Mouse (Mus musculus) MEL-GATA-1-ER (cell line): ENCODE data around the gene Usp32.
A peak's percentile ranks its signal among the peaks of the same experiment; 100 is the strongest.

Source experiments
- DNase-seq: peaks from one replicate; pipeline ENCODE4 v3.0.0-alpha.2; 2012; ENCODE audit warnings: low read depth; ENCODE audit errors: extremely low read depth

The Usp32 gene

DNA sequence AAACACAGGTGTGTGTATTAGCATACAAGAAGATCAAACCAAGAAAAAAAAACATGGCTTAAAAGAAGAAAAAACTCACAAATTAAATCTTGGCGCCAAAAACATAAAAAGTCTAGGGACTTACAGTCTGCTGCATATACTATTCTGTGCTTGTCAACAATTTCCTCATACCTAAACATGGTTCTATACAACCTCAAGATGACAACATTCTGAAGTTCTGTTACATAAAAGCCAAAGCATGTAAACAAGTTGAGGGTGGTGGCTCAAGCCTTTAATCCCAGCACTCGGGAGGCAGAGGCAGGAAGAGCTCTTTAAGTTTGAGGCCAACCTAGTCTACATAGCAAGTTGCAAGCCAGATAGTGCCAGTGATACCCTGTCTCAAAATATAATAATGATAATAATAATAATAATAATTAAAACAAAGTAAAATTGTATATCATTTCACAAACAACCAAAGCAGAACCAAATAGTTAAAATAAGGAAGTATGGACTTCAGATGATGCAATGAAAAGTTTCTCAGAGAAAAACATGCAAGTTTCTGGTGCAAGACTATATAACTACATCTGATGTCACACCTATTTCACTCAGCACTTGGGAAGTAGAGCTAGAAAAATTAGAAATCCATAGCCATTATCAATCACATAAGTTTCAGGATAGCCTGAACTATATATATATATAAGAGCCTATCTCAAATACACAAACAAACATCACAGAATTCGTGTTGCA, 16.5 kb downstream of the Usp32 start:
- no peak for DNase-seq

- no peak for DNase-seq
Measured at GRCm38 (mm10) chr11:85122073-85122472, 17.9 kb downstream of the Usp32 start.

DNA sequence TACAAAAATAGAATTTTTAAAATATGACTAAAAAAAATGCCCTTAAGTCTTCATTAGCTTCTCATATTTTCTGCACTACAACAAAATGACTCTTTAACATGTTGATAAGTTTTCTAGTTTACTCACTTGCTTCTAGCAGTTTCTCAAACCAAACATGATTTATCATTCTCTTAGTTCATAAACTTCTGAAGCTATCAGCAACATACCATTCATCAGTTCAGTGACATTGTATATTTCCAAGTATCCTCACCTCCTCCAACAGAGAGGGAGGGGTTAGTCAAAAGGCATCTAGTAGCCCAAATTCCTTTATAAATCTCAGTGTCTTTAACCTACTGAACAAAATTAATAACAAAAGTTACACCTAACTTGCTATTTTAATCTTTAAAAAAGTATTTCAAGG, 22.8 kb downstream of the Usp32 start:
- no peak for DNase-seq

DNA sequence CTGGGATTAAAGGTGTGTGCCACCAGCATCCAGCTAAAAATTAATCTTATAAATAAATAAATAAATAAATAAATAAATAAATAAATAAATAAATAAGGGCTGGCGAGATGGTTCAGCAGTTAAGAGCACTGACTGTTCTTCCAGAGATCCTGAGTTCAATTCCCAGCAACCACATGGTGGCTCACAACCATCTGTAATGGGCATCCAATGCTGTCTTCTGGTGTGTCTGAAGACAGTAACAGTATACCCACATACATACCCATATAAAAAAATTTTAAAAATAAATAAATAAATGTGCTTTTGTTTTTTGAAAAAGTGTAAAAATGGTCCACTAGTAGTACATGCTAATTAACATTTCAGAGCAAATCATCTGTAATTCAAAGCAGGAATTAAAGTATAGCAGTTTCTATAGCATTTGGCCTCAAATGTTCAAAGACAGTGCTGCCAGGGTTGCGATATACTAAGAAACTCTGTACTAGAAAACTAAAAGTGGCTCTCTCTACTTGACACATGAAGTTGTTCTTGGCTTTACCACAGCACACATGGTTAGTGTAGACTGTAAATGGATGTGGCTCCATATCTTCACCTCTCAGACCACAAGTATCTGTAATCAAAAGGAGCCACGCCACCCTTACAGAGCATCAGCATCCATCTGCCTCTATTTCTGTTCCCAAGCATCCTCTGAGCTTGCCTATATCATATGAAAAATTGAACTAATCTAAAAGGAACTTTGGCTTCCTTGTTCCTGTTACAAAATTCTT, 23.7 kb downstream of the Usp32 start:
- DNase-seq, result no peak

GRCm38 (mm10) chr11:85109957-85110356, 30.0 kb downstream of the Usp32 start:
- DNase-seq, result peak; percentile 55

DNA sequence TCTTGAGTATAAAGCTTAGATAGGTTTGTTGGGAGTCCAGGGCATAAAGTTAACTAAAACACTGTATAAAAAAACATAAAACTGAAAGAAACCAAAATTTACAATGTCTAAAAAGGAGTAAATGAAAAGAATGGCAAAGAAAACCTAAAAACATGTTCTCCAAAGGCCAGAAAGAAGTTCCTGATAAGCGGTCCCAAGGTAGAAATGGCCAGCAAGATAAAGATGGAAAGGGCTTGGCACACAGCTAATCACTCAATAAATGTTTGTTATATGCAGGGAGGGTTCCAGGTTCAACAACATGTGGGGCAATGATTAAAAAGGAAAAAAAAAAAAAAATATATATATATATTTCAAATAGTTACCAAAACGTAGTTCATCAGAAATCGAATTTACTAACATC, 32.7 kb downstream of the Usp32 start:
- no peak for DNase-seq

- no peak for DNase-seq
Measured at GRCm38 (mm10) chr11:85105836-85106235, 34.1 kb downstream of the Usp32 start.

GRCm38 (mm10) chr11:85103763-85104162, 36.2 kb downstream of the Usp32 start:
- no peak for DNase-seq

- DNase-seq, result no peak
Measured at GRCm38 (mm10) chr11:85095116-85095515, 44.8 kb downstream of the Usp32 start.

DNA sequence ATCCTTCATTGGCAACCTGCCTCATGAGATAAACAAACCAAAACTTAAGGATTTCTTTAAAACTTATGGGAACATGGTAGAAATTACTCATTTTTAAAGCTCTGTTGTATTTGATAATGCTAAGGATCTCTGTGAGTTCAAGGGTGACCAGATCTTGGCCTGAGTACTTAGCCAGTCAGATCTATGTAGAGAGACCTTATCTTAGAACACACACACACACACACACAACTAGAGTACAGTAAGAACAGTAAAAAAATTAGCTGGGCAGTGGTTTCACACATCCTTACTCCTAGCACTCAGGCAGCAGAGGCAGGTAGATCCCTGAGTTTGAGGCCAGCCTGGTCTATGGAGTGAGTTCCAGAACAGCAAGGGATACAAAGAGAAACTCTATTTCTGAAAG, 53.7 kb downstream of the Usp32 start:
- DNase-seq, result no peak

- DNase-seq, result no peak
Measured at GRCm38 (mm10) chr11:85067871-85068270, 72.1 kb downstream of the Usp32 start.

DNA sequence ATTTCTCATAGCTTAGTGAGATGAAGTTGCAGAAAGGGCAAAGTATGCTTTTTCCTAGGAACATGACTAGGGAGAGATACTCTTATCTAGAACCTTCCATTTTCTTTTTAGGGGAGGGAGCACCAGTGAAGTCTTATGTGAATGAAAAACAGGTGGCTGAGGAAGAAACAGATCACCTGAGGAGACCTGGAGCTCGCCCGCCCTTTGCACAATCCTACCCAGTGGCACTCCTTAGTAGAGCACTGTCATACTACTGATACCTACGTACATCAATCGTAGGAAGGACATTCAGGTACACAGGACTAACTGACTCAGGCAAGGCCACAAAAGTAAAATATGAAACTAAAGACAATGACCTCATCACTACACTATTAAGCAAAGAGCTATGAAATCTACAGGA, 81.4 kb downstream of the Usp32 start:
- no peak for DNase-seq

DNA sequence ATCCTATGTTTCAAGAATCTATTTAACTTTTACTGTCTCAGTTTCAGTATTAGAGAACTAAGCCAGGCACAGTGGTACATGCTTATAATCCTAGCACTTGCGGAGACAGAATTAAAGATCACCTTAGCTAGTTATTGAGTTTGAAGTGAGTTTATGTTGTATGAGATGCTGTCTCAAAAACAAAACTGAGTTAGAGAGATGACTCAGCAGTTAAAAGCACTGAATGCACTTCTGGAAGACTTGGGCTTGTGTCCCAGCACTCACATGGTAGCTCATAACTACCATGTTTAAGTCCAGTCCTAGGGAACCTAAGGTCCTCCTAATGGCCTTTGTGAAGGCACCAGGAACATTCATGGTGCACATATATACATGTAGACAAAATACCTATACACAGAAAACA, 82.4 kb downstream of the Usp32 start:
- DNase-seq, result no peak

DNA sequence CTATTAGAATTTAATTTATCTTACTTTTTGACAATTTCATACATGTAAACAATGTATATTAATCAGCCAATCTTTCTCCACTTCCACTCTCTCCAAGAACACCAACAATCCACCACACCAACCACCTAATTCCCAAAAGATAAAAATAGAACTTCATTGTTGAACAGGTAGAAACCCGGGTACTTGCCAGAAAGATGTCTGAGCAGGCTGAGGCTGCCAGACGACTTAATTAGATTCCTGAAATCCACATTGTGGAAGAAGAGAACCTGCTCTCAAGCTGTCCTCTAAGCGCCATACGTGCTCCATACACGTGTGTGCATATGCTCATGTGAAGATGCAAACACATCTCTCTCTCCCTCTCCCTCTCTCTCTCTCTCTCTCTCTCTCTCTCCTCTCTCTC, 83.1 kb downstream of the Usp32 start:
- no peak for DNase-seq

DNA sequence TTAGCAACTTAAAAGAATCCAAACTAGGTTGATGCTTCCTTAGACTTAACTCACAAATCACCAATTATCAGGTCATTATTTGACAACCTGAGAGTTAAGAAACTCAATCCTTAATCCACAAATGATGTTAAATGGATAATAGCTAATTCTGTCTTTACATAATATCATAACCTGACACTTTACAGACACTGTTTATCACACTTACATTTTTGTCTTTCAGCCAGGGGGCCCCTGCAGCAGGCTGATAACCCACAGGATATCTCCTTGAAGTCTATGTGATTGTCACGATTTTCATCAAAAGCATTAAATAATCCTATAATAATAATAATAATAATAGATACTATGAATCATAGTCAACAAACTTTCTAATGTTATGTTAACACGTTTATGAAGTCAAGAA, 84.4 kb downstream of the Usp32 start:
- no peak for DNase-seq

DNA sequence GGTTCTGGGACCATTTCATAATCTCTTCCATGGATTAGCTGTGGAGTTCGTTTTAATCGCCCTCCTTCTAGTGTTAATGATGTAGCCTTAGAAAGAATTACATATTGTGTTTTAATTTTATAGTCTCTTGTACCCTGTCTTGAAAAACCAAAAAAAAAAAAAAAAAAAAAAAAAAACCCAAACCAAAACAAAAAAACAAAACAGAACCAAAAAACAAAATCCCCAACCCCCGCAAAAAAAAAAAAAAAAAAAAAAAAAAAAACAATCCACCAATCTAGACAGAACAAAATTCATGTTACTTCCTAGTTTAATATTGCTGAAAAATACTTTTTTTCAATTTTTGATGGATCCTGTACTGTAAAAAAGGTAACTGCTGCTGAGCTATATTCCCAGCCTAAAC, 100.7 kb downstream of the Usp32 start:
- no peak for DNase-seq

- no peak for DNase-seq
Measured at GRCm38 (mm10) chr11:85013121-85013520, 126.8 kb downstream of the Usp32 start.

DNA sequence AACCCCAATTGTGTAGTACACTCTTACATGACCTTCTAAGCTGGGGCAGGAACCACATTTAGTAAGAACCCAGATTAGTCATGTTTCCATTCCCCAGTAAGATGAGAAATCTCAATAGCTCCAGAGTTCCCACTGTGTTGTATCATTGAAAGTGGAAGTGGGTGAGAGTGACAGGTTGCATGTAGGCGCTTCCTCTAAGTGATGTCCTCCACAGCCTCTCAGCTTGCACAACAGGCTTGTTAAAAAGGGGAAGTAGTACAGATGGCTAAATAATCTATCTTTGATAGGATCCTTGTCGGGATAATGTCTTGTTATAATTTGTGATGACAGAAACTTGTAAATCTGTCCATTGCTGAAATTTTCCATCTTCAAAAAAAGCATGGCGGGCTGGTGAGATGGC, 136.4 kb downstream of the Usp32 start:
- DNase-seq, result peak; percentile 83

DNA sequence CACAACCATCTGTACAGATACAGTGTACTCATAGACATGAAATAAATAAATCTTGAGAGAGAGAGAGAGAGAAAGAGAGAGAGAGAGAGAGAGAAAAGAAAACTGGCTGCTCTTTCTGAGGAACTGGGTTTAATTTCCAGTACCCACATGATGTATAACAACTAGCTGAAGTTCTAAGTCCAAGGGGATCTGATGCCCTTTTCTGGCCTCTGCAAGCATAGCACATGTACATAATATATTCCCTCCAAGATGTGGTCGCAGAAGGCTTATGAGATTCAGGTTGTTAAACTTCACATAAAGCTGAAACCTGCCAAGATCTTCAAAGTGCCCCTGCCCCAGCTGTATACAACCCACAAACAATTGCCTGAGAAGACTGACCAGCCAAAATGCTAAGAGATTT, 144.7 kb downstream of the Usp32 start:
- DNase-seq, result peak; percentile 44

DNA sequence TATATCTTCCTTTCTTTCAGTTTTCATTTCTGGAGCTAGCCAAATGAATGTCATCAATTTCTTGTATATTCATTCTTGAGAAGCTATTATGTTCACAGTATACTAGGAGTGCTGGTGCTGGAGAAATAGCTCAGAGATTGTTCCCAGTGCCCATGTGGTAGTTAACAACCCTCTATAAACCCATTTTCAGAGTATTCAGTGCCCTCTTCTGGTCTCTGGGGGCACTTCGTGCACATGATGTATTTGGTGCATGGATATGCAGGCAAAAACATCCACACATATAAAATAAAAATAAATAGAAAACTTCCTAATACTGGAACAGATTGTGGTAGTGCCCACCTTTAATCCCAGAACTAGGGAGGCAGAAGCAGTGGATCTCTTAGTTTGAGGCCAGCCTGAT, 147.0 kb downstream of the Usp32 start:
- peak; percentile 12 for DNase-seq

GRCm38 (mm10) chr11:84988341-84988919, 151.5 kb downstream of the Usp32 start:
- DNase-seq, result no peak

DNA sequence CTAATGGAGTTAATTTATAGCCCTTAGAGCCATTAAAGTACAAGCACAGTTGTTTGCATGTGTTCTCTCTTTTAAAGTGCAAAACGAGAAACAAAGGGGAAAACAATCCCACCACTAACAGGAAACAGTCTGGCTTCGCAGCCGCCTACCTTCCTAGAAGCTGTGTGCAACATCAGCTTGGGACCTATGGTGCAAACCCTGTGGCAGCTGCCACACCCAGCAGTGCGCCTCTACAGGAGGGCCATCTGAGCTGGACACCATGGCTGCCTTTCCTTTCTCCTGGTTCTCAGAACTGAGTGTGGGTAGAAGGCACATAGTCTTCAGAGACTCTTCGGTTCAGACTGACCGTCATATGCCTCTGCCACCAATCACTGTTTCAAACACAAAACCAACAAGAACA, 154.5 kb downstream of the Usp32 start:
- DNase-seq, result no peak

- DNase-seq, result no peak
Measured at GRCm38 (mm10) chr11:84980697-84981096, 159.3 kb downstream of the Usp32 start.
